Mouse (Mus musculus) ES-E14 (cell line): ENCODE data around the gene Msi2. TPM values are rescaled to one million over a fixed set of nuclear protein-coding genes. Genes with fewer than 3 reads are reported as not detected.

ENCODE experiments used
- DNase-seq: peaks from one replicate; pipeline ENCODE4 v3.0.0-alpha.2; 2013; ENCODE audit warnings: low read depth, low spot score
- H3K27ac ChIP-seq: 2 replicates; pipeline ENCODE4 v1.5.1; 2012; ENCODE audit warnings: low read depth, mild to moderate bottlenecking, low read length, moderate library complexity, mixed read lengths; ENCODE audit not compliant: poor library complexity, insufficient read depth, severe bottlenecking
- H3K36me3 ChIP-seq: 2 replicates; pipeline ENCODE4 v1.6.1; 2012; ENCODE audit warnings: mild to moderate bottlenecking, low read length, moderate library complexity, mixed read lengths; ENCODE audit not compliant: control insufficient read depth, poor library complexity, insufficient read depth, severe bottlenecking
- H3K4me1 ChIP-seq, 2 experiments: fragments of 150-350 bp in 1 of 2; sonication (generic) in 1 of 2; 2 replicates each; pipeline ENCODE4 v1.6.1; 2012; ENCODE audit warnings: low read length in 2 of 2, mild to moderate bottlenecking in 1 of 2, mixed read lengths in 1 of 2; ENCODE audit not compliant: control insufficient read depth in 2 of 2, insufficient read depth in 2 of 2, poor library complexity in 1 of 2
- H3K4me3 ChIP-seq, 2 experiments: fragments of 150-350 bp in 1 of 2; sonication (generic) in 1 of 2; 2 replicates each; pipeline ENCODE4 v1.5.1; 2012; ENCODE audit warnings: low read length in 2 of 2, low read depth in 1 of 2, mild to moderate bottlenecking in 1 of 2, mixed read lengths in 1 of 2; ENCODE audit not compliant: insufficient read depth in 1 of 2, poor library complexity in 1 of 2, severe bottlenecking in 1 of 2
- H3K9ac ChIP-seq: 2 replicates; pipeline ENCODE4 v1.6.1; 2012; ENCODE audit warnings: low read depth, mild to moderate bottlenecking, low read length, mixed read lengths; ENCODE audit not compliant: poor library complexity, insufficient read depth, severe bottlenecking
- H3K9me3 ChIP-seq: fragments of 150-350 bp; sonication (generic); 2 replicates; pipeline ENCODE4 v1.6.1; 2012; ENCODE audit warnings: low read depth, mild to moderate bottlenecking, low read length; ENCODE audit not compliant: control insufficient read depth, insufficient read depth
- CHD2 ChIP-seq: IDR thresholded peaks from 2 replicates; pipeline ENCODE4 v1.6.1; 2014; ENCODE audit warnings: mild to moderate bottlenecking, low read depth, low read length, inconsistent platforms
- HCFC1 ChIP-seq: IDR thresholded peaks from 2 replicates; pipeline ENCODE4 v1.6.1; 2012; ENCODE audit warnings: low read length, inconsistent platforms, borderline replicate concordance; ENCODE audit not compliant: insufficient read depth
- MAFK ChIP-seq: IDR thresholded peaks from 2 replicates; pipeline ENCODE4 v1.6.1; 2014; ENCODE audit warnings: mild to moderate bottlenecking, low read depth, low read length, inconsistent platforms; ENCODE audit not compliant: insufficient read depth
- ZC3H11A ChIP-seq: IDR thresholded peaks from 2 replicates; pipeline ENCODE4 v1.6.1; 2012; ENCODE audit warnings: low read depth, mild to moderate bottlenecking, inconsistent platforms, low read length, borderline replicate concordance
- ZNF384 ChIP-seq: IDR thresholded peaks from 2 replicates; pipeline ENCODE4 v1.6.1; 2012; ENCODE audit warnings: low read depth, low read length, inconsistent platforms
- in situ Hi-C, 2 experiments: fragments of 600-800 bp; cut with MboI; formaldehyde crosslinking; loops; one replicate each; pipeline ENCODE4 v1.15.1; 2025; ENCODE audit warnings: low sequenced_read_pairs in 2 of 2, inconsistent platforms in 1 of 2; ENCODE audit not compliant: unreplicated experiment in 2 of 2
- total RNA-seq: library from RNA; depleted of rRNA; stranded (reverse); fragments of 300-350 nt; gene quantifications from 2 replicates; pipeline ENCODE4 v1.2.3, GENCODE M21; 2012

Msi2 gene
- total RNA-seq, 1 experiment = 66.4 TPM

DNA sequence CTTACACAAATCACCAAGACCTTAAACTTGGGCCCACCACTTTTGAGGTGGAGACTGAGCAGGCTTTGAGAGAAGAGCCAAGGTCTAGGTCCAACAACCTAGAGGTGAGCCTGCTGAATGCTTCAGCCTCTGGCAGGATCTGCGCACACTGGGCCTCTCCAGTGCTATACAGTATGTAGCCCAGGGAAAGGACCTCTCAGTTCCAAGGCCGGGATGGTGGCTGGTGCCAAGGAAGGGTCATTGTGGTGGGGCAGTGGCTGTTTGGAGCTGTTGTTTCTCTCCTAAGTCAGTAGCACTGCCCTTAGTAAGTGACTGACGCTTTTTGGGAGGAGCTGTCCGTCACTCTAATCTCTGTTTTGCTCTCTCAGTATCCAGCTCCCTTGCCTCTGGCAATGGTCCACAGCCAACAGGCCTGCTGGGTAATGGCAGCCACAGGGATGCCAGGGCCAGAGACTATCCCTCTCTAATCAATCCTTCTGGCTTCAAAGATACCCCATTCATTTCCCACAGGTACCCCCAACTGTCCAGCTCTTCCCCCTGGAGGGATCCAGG, 243.3 kb downstream of the Msi2 start:
- H3K4me3 ChIP-seq = no peak overlapping the region

DNA sequence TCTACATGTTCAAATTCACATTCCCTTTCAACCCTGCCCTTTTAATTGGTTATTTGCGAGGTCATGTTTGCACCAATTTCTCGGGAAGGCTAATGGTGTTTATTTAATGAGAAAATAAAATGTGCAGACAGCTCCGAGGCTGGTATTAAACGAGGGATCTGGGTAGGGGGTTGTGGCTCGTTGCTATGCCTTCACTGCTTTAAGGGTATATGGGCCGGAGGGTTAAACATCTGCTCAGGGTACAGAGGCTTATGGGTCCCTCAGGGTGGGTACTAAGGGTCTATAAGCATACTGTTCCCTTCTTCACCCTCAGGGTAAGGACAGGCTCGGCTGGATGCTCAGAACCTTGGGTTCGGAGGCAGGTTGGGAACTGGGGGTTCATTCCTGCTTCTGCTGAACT, 245.6 kb downstream of the Msi2 start:
- peaks cover 0 to 6% of the 10 kb centered on the region in 2 experiments; a peak in 2 of 4 replicates for H3K4me1 ChIP-seq

More for the DNA sequence above, 243.3 kb downstream of the Msi2 start:
- Histone ChIP-seq H3K4me1 (peaks cover 0 to 8% of the 10 kb centered on the region in 2 experiments; a peak in 2 of 4 replicates), H3K27ac (no peak overlapping the region), H3K9ac (no peak overlapping the region), H3K36me3 (peaks cover 5% of the 10 kb centered on the region; the same call in 1 of the 2 replicates), H3K9me3 (no peaks in the 10 kb centered on the region)
- TF ChIP-seq ZNF384 = no peak
- no peak for TF ChIP-seq CHD2
- no peak for TF ChIP-seq HCFC1
- no peak for TF ChIP-seq MAFK
- no peak for TF ChIP-seq ZC3H11A
- DNase-seq = no peak
- in situ Hi-C loops = no loop called here

DNA sequence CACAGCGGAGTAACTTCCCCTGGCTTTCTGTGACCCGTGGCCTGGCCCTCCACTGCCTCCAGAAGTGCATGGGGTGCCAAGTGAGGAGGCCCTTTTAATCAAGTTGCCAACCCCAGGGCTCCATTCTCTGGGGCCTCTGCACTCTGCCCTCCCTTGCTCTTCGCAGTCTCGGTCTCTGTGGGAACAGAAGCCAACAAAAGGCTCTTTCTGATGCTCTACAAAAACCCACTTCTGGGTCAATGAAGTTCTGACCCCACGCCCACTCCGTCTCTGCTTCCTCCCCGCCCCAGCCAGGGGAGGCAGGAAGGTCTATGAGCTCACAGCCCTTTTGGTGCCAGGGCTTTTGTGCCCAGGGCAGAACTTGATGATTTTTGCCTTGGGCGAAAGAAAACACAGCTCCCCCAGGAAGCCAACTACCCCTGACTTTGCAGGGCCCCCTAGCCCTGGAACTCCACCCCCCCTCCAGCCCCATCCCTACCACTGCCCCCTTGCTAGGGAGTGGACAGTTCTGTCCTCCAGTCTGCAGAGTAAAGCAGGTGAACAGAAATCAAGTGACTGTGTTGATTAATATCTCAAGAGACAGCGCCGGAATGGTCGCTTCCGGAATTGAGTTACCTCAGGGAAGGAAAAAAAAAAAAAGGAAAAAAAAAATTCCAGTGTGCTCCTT, 246.2 kb downstream of the Msi2 start:
- Histone ChIP-seq H3K27ac (no peak overlapping the region), H3K4me3 (no peak overlapping the region), H3K9ac (no peak overlapping the region), H3K4me1 (peaks cover 0 to 6% of the 10 kb centered on the region in 2 experiments; a peak in 2 of 4 replicates), H3K9me3 (no peaks in the 10 kb centered on the region), H3K36me3 (peaks cover 3% of the 10 kb centered on the region; the same call in 1 of the 2 replicates)
- no peak for TF ChIP-seq ZC3H11A
- TF ChIP-seq CHD2 = no peak
- TF ChIP-seq ZNF384 = no peak
- TF ChIP-seq HCFC1 = no peak
- TF ChIP-seq MAFK = no peak
- in situ Hi-C loops = no loop called here
- no peak for DNase-seq

More for the DNA sequence above, 245.6 kb downstream of the Msi2 start:
- in situ Hi-C loops = no loop called here
- Histone ChIP-seq H3K4me3 (no peak overlapping the region), H3K9me3 (no peaks in the 10 kb centered on the region), H3K27ac (no peak overlapping the region), H3K9ac (no peak overlapping the region), H3K36me3 (peaks cover 3% of the 10 kb centered on the region; the same call in 1 of the 2 replicates)
- no peak for DNase-seq
- no peak for TF ChIP-seq HCFC1
- TF ChIP-seq ZC3H11A = no peak
- no peak for TF ChIP-seq CHD2
- no peak for TF ChIP-seq MAFK
- TF ChIP-seq ZNF384 = no peak

DNA sequence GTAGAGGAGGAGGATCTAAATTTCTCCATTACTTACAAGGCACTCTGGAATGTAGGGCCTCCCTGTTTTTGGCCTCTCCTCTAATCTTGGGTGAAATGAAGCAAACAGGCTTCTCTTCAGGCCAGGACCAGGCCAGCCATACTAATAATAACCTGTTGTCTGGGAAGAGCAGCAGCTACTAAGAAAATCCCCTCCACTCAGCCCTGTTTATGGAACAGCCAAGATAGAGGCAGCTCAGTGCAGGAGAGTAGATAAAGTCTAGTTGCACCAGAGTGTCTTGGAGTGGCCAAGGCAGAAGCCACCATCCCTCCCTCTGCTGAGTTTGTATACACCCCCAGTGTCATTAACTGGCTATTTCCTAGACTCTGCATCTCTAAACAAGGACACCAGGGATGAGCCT, 247.7 kb downstream of the Msi2 start:
- Histone ChIP-seq H3K9me3 (no peaks in the 10 kb centered on the region), H3K9ac (no peak overlapping the region), H3K27ac (no peak overlapping the region), H3K36me3 (peaks cover 3% of the 10 kb centered on the region; the same call in 1 of the 2 replicates), H3K4me1 (peaks cover 0 to 6% of the 10 kb centered on the region in 2 experiments; a peak in 2 of 4 replicates), H3K4me3 (no peak overlapping the region)
- in situ Hi-C loops = no loop called here
- DNase-seq = no peak
- TF ChIP-seq CHD2 = no peak
- TF ChIP-seq MAFK = no peak
- TF ChIP-seq ZC3H11A = no peak
- TF ChIP-seq HCFC1 = no peak
- no peak for TF ChIP-seq ZNF384
